Mouse (Mus musculus) urinary bladder, postnatal 14 days (tissue): Measurements from ENCODE around the gene Gla.
"Not testable (repeated sequence)": the region's sequence is repeated elsewhere in the genome, so short reads cannot be mapped to it uniquely, and the experiment has no call there.

Source experiments
- DNase-seq: peaks from one replicate; pipeline ENCODE4 v3.0.0; 2021; ENCODE audit warnings: low spot score

Gene Gla

DNA sequence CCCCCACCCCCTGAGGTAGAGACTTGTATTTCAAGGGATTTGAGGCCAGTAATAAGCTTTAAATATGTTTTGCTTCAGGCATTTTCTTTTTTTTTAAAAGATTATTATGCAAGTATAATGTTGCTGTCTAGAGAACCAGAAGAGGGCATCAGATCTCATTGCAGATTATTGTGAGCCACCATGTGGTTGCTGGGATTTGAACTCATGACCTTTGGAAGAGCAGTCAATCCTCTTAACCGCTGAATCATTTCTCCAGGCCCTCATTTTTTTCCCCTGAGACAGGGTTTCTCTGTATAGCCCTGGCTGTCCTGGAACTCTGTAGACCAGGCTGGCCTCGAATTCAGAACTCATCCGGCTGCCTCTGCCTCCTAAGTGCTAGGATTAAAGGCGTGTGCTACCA, 12.7 kb downstream of the Gla start:
- DNase-seq: no peak

DNA sequence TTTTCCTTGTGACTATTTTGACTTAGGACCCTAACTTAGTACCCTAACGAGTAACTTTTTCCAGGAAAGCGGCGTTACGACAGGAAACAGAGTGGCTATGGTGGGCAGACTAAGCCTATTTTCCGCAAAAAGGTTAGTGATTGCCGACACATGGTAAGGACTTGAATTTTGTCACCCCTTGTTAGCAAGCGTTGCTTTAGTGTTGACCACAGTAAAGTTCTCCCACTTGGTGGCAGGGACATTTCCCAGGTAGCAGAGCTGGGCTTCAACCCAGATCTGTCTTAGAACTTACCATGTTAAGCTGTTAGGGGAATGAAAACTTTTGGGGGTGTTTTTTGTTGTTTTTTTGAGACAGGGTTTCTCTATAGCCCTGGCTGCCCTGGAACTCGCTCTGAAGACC, 14.5 kb downstream of the Gla start:
- DNase-seq: no peak

DNA sequence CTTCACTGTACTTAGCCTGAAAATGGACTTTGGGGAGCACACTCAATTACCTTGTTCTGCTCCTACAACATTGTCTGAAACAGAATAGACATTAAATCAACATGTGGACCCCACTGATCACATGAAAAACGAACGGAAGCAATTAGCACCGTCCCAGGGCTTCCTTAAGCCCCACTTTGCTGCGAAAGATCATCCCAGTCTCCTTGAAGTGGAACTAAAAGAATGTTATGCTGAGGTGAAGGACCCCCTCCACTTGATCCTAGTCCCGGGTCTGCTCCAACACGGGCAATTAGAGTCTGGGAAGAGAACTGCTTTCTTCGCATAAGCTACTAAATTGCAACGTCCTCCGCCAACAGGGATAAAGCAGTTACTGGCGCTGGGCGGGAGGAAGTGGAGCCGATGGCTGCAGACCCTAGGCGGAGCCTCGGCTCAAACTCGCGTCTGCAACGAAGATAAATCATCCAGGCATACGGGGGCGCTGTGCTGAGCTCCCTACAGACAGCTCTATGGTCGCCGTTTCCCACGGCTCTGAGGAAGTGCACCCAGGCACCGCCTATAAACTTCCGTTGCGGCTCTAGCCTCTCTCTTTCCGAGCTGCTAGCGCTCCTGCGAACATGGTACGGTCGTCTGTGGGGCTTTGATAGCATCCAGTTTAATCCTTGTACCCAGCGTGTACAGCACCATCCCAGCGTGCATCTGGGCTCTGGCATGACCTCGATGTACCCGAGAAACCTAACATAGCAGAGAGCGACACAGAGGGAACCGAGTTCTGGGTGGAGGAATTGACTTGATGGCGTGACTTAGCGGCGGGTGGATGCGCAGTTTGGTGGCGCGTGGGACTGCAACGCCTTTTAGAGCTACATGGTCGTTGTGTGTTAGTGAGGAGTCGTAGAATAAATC, 15.6 kb downstream of the Gla start, which contains the start of gene Rpl36a:
TSS of gene Rpl36a (plus strand) at position 552 of the 900 bp plus-strand sequence.
- peak; percentile 89 for DNase-seq

DNA sequence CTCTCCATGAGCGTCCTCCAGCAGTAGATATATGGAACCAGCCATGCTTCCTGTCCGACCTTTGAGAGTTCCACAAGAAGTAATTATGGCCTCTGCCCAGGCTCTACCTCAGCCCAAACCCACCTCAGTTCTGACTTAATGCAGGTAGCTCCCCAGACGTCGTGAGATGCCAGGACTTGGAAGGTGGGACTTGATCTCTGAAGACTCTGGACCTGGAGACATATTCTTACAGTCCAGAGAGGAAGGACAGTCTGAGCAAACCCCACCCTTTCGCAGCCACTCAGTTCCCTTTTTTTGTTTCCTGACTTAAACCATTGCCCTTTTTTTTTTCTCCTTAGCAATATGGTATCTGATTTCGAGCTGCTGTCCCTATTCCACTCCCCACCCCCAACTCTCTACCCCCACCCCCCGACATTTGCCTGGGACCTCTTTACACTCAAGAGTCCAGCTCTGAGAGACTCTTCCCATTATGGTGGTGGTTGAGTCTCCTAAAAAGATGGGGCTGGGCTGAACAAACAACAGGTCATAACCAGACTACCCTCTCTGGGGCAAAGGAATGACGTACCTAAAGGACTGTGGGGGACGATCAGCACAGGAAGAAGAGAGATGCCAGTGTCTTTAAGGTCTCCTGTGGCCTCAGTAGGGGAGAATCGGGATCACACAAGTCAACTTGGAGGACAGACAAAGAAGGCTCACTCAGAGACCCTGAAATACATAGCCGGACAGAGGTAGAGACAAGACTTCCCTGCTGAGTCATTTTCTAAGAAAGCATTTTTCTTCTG, 17.8 kb downstream of the Gla start, which contains the start of gene Btk:
TSS of gene Btk (minus strand) at position 683 of the 782 bp plus-strand sequence.
- DNase-seq: no peak

DNA sequence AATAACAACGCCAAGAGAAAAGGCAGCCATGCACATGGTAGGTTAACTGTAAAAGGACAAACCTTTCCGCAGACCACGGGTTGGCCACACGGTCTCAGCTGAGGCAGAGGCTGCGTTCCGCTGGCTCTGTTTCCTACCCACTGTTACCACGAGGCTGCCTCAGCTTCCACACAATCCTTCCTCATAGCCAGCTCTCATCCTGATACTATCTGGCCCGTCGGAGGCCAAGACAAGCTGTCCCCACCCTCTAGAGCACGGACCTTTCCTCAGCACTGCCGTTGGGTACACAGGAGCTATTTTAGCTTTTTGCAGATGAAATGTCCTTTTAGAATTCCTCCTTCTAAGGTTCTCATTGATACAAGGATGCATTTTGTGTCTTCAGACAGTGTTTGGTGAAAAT, 18.7 kb downstream of the Gla start:
- DNase-seq: no peak

DNA sequence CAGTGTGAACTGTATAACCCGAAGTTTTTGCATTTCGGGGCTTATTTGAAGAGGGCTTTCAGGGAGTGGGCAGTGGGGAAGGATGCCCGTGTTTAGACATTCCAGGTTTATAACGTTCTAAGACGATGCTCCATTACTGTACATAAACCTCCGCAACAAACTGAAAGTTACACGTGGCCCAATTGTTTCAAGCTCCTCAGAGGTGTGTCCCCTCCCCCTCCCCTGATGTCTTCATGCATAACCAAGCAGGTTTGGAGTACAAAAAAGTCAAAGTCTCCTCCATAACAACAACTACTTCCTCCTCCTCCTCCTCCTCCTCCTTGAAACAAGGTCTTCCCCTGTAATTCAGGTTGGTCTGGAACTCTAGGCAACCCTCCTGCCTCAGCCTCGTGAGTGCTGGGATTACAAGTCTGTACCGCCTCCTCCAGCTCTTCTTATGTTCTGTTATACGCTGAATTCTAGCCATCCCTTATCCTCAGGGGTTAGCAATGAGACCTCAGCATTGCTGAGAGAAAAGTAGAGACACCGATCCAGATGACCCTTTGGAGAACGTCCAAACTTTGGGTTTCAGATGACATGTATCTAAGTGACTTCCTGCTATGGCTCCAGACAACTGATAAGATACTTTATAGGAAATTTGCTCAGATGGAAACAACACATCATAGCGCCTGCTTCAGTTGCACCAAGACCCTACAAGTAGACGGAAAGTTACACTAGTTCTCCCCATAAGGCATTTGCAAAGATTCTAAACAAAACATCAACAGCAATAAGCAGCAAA, 20.2 kb downstream of the Gla start:
- no peak for DNase-seq

DNA sequence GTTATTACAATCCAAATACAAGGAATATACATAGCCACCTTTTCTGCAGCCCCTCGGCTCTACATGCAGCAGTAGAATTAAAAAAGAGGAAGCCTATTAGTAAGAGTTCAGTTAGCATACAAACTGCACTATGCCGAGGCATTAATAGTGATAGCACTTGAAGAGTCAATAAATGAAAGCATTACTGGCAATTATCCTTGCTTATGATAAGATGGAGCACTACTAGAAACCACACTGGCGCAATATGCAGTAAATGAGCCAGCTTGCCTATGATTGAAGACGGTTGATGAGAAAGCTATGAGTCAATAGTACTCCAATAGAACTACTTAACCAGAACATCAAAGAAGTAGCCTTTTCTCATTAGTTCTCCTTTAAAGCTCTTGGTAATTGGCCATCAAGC, 23.0 kb downstream of the Gla start:
- DNase-seq: no peak

DNA sequence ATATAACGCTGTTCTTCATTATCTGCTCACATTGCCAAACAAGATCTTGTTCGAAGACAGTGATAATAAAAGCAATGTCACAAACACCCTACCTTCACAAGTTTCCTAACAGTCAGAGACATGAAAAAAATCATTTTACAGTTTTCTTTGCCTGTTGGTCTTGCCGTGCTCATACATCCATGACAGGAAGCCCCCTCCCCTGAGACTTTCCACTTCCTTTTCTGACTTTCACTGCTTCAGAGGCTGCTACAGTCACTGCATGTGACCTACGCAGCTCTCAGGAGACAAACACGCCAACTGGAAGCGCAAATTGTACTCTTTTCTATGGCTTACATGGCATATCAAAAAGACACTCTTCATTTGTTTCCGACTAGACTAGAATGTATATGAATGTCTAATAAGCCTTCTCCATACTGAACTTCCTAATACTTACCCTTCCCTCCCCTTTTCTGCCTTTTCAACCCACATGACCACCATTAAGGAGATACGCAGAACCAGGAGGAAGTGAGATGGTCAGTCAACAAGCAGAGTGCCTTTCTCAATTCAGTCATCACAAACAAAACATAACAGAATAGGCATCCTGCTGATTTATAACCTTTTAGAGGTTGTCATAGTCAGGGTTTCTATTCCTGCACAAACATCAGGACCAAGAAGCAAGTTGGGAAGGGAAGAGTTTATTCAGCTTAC, 34.2 kb downstream of the Gla start:
- no peak for DNase-seq

DNA sequence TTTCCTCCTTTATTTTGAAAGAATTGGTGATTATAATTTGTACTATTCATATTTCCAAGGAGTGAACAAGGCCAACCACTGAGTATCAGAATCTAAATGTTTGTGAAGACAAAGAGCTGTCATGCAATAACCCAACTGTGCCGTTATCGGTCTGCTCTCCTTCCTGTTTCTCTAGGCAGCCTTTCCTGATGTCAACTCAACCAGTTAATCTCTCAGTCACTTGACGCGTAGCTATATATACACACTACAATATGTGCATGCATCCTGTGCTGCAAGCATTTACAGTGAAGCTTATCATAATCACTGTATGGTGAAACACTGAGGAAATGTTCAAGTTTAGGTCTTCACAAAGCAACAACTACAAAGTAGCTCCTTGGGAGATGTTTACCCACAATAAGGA, 36.6 kb downstream of the Gla start:
- no peak for DNase-seq

DNA sequence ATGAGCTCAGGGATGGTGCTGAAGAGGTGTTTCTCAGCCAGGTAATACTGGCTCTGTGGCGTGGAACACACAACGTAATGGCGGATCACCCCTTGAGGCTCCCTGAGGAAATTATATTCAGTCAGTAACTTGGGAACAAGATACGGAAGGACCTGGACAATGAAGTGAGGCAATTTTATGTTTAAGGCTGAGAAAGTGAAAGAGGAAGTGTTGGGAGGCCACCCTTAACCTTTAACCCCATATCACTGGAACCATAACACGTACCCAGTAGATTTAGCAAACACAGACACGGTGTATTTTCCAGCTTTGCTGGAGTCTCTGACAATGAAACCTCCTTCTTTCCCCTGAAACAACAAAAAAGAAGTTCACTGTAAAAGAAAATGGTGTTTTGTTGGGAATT, 46.5 kb downstream of the Gla start:
- no peak for DNase-seq

DNA sequence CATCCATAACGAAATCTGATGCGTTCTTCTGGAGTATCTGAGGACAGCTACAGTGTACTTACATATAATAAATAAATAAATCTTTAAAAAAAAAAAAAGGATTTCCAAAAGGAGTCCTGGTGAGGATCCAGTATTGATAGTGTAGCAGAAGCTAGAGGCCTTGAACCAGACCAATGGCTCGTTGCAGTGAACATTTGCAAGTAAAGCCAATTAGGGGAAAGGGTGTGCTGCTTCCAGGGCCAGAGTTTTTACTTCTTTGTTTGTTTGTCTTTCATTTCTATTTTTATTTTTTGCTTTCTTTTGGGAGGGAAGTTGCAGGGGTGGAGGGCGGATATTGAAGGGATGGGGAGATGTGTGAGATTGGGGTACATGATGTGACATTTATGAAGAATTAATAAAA, 47.6 kb downstream of the Gla start:
- DNase-seq: no peak

DNA sequence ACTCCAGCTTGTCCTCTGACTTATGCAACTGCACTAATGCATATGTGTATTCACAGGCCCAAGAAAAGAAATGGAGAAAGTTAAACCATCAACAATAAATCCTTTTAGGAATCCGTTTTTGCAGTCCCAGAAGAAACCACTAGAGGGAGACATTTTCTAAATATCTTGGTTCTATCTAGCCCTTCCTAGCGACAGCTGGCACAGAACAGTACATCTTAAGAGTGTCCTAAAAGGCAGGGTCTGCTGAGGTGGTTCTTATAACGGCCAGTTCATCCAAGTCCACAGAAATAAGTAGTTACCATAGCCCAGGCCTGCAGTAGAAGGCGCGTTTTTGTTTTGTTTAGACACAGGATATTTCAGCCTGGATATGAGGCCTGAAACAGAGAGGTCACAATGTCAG, 50.0 kb downstream of the Gla start:
- peak; percentile 3 for DNase-seq

DNA sequence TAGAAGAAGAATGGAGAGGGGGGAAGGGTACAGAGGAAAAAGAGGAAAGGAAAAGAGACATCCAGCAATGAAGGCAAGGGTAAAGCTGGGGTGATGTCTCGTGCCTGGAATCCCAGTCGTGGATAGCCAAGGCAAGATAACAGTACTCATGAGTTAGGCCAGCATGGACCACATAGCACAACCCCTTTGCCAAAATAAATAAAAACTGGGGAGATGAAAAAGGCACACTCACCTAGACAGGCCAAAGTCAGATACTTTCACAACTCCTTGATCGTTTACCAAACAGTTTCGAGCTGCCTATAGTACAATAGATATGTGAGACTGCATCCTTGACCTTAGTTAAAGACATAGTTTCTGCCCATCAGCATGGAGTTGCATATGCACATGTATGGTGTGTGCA, 53.6 kb downstream of the Gla start:
- DNase-seq: no peak

DNA sequence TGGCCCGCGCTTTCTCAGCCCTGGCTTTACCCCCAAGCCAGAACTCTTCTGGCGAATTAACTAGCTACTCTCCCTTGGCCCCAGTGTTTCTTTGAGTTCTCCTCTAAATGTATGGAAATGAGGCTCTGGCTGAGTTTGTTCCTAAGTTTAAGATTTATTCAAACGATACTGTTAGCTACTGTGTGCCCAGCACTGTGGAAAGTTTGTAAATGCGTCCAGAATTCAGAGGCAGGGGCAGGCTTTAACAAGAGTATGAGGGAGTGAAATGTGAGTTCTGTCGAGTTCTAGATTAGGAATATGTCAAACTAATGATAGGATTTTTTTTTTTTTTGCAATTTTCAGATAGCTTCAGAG, 59.0 kb downstream of the Gla start:
- DNase-seq: no peak

DNA sequence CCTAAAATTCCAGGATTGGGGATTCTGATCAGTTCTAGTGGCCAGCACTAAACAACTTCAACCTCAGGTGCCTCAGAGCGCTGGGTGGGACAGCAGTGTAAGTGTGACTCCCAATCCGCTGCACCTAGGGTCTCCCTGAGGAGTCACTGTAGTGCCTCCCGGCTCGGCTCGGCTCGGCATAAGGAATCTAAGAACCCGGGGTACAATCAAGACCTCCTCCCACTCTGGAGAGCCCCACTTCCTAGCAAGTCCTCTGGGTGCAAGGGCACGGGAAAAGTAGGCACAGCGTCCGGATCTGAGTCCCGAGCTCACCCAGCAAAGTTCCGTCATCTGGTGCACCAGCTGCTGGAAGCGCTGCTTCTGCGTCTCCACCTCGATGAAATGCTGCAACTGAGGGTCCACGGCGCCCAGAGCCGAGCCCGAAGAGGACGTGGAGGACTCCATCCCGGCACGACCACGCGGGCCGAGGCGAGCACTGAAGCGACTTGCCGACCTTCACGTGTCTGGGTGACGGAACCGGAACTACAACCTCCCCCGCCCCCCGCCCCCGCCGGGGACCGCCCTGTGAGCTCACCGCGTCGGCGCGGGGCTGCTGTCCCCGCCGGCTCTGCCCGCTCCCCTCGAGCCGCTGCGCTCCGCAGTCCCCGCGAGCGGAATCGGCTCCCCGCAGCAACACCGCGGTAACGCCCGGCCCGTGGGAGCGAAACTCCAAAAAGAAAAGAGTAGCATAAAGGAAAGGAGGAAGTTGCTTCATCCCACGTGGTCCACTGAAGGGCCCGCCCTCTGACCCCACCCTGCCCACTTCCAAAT, 59.6 kb downstream of the Gla start, which contains the start of gene Timm8a1:
TSS of gene Timm8a1 (minus strand) at position 721 of the 810 bp plus-strand sequence.
- peak; percentile 32 for DNase-seq

DNA sequence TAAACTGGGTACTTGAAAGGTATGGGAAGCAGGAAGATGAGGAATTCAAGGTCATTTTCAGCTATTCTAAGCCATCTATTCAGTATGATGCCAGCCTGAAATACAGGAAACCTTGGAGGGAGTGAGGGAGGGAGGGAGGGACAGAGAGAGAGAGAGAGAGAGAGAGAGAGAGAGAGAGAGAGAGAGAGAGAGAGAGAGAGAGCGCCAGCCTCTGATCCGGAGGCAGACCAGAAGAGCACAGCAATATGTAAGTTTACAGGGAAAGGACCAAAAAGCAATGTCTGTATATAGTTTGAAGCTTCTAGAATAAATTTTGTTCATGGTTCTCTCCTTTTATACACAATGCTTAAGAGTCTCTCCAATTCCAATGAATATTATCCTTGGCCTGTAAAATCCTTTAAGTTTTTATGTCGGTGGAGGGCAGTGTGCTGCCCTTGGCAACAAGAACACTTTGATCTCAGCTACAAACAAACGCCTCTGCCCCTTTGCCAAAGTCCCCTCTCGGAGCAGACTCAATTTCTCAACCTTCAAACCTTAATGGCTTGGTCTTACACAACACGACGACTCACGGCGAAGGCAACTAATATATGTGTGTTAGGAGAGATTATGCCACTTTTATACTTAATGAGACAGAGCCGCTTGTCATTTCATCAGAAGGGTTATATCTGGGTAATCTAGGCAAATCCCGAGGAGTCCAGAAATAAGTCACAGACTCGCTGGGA, 60.4 kb downstream of the Gla start:
- no peak for DNase-seq

DNA sequence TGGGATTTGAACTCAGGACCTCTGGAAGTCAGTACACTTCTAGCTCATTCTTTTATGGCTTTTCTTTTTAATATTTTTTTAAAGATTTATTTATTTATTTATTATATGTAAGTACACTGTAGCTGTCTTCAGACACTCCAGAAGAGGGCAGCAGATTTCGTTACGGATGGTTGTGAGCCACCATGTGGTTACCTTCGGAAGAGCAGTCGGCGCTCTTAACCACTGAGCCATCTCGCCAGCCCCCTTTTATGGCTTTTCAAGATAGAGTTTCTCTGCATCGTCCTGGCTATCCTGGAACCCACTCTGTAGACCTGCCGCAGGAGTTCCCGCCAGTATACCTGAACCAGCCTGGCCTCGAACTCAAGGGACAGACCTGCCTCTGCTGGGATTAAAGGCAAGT, 61.1 kb downstream of the Gla start:
- DNase-seq: not testable (repeated sequence)
